Comparison of ENCODE assay signal across 20 mouse cellular contexts in genomic region chr17:93362926-93363325, GRCm38 (mm10).
DNase-seq lines count a peak whose midpoint lies in the region; ATAC-seq and TF ChIP-seq lines count a peak whose summit lies in the region.
"Had no signal": no experiment of that assay in that cellular context is flagged by ENCODE, and none has a peak within 500 bp of the region (broad histone marks: within the 10 kb centered on the region; RNA-seq: fewer than 3 reads in every experiment).

No protein-coding gene starts in this region.

- ATAC-seq in forebrain, postnatal 0 days: peak; percentile 69
- ATAC-seq in forebrain, embryonic 13.5 days: no peak; the same call in 1 of the 2 replicates
- ATAC-seq in midbrain, embryonic 16.5 days: no peak
- no peak for ATAC-seq in intestine, embryonic 16.5 days
- ATAC-seq: CD4-positive, CD25-positive, alpha-beta regulatory T cell, adult 4 months had no signal

- H3K27ac ChIP-seq in forebrain, postnatal 0 days (ENCODE audit: low read depth, low read length): no peak overlapping the region
- H3K27ac ChIP-seq in forebrain, embryonic 13.5 days: no peak overlapping the region
- peak overlapping the region; percentile 53; the same call in 1 of the 2 replicates for H3K27ac ChIP-seq in left cerebral cortex, adult 2 months
- no peak overlapping the region for H3K27ac ChIP-seq in midbrain, embryonic 16.5 days (ENCODE audit: low read length)
- no peak overlapping the region for H3K27ac ChIP-seq in intestine, embryonic 16.5 days (ENCODE audit: low read length)
- H3K27ac ChIP-seq: embryonic facial prominence, embryonic 10.5 days; heart, embryonic 13.5 days; hindbrain, embryonic 15.5 days had no signal

- TF ChIP-seq POLR2A in brain, embryonic 14.5 days (IDR thresholded peaks at IDR 0.05; ENCODE audit: borderline replicate concordance, extremely low read depth, insufficient read depth, insufficient read length, poor library complexity, severe bottlenecking): no peak

- H3K4me2 ChIP-seq in forebrain, postnatal 0 days (ENCODE audit: low read depth): no peak overlapping the region
- no peak overlapping the region for H3K4me2 ChIP-seq in forebrain, embryonic 13.5 days
- no peak overlapping the region for H3K4me2 ChIP-seq in midbrain, embryonic 16.5 days (ENCODE audit: low read length)
- no peak overlapping the region for H3K4me2 ChIP-seq in intestine, embryonic 16.5 days (ENCODE audit: low read depth, low read length)
- H3K4me2 ChIP-seq: heart, embryonic 13.5 days; hindbrain, embryonic 15.5 days had no signal

- no peak for TF ChIP-seq CTCF in forebrain, postnatal 0 days (IDR thresholded peaks at IDR 0.05; ENCODE audit: low read depth)
- TF ChIP-seq CTCF in left cerebral cortex, adult 2 months (IDR thresholded peaks at IDR 0.05): no peak
- TF ChIP-seq CTCF in brain, embryonic 14.5 days (IDR thresholded peaks at IDR 0.05; ENCODE audit: borderline replicate concordance, extremely low read depth, insufficient read depth, insufficient read length): no peak

- no peaks in the 10 kb centered on the region for H3K36me3 ChIP-seq in forebrain, postnatal 0 days (ENCODE audit: insufficient read depth)
- no peaks in the 10 kb centered on the region for H3K36me3 ChIP-seq in forebrain, embryonic 13.5 days (ENCODE audit: poor library complexity, severe bottlenecking)
- H3K36me3 ChIP-seq in midbrain, embryonic 16.5 days (ENCODE audit: control insufficient read depth, insufficient read depth, low read length): no peaks in the 10 kb centered on the region
- no peaks in the 10 kb centered on the region for H3K36me3 ChIP-seq in intestine, embryonic 16.5 days (ENCODE audit: control insufficient read depth, insufficient read depth, low read length)
- H3K36me3 ChIP-seq: embryonic facial prominence, embryonic 10.5 days; G1E; heart, embryonic 13.5 days; hindbrain, embryonic 15.5 days had no signal

- no peak overlapping the region for H3K4me3 ChIP-seq in forebrain, postnatal 0 days (ENCODE audit: low read depth, low read length)
- H3K4me3 ChIP-seq in forebrain, embryonic 13.5 days: no peak overlapping the region
- H3K4me3 ChIP-seq in left cerebral cortex, adult 2 months: no peak overlapping the region
- H3K4me3 ChIP-seq in midbrain, embryonic 16.5 days (ENCODE audit: low read depth, low read length): no peak overlapping the region
- no peak overlapping the region for H3K4me3 ChIP-seq in intestine, embryonic 16.5 days (ENCODE audit: low read length)
- H3K4me3 ChIP-seq: embryonic facial prominence, embryonic 10.5 days; heart, embryonic 13.5 days; hindbrain, embryonic 15.5 days had no signal

- H3K9me3 ChIP-seq in forebrain, postnatal 0 days (ENCODE audit: low read length): no peaks in the 10 kb centered on the region
- no peaks in the 10 kb centered on the region for H3K9me3 ChIP-seq in forebrain, embryonic 13.5 days (replicated peaks)
- no peaks in the 10 kb centered on the region for H3K9me3 ChIP-seq in midbrain, embryonic 16.5 days (replicated peaks; ENCODE audit: control insufficient read depth, low read length, poor library complexity, severe bottlenecking)
- no peaks in the 10 kb centered on the region for H3K9me3 ChIP-seq in intestine, embryonic 16.5 days (ENCODE audit: control insufficient read depth, low read length)
- H3K9me3 ChIP-seq: embryonic facial prominence, embryonic 10.5 days; heart, embryonic 13.5 days; hindbrain, embryonic 15.5 days had no signal

- DNase-seq in forebrain, postnatal 0 days: peak; percentile 58
- DNase-seq in left cerebral cortex, adult 2 months (ENCODE audit: extremely low spot score in 1 of 2, low spot score in 2 of 2): no peak
- DNase-seq in left cerebral cortex, postnatal 36 days (ENCODE audit: low spot score in 2 of 2): no peak
- DNase-seq in brain, embryonic 14.5 days (ENCODE audit: low read depth): peak; percentile 50
- DNase-seq: adrenal gland, postnatal 10 days; B cell, adult 2 months; cerebellum, adult 2 months; cerebellum, postnatal 10 days; gastrocnemius, postnatal 36 days; heart, adult 11 months; heart, postnatal 36 days; kidney, adult 11 months had no signal

- no peaks in the 10 kb centered on the region for H3K4me1 ChIP-seq in forebrain, postnatal 0 days (ENCODE audit: insufficient read depth)
- no peaks in the 10 kb centered on the region for H3K4me1 ChIP-seq in forebrain, embryonic 13.5 days
- no peaks in the 10 kb centered on the region for H3K4me1 ChIP-seq in midbrain, embryonic 16.5 days (ENCODE audit: control insufficient read depth, insufficient read depth, low read length)
- H3K4me1 ChIP-seq in intestine, embryonic 16.5 days (ENCODE audit: control insufficient read depth, insufficient read depth, low read length): no peaks in the 10 kb centered on the region
- H3K4me1 ChIP-seq: embryonic facial prominence, embryonic 10.5 days; heart, embryonic 13.5 days; hindbrain, embryonic 15.5 days had no signal

- H3K9ac ChIP-seq in forebrain, postnatal 0 days: no peak overlapping the region
- H3K9ac ChIP-seq in forebrain, embryonic 13.5 days: no peak overlapping the region
- H3K9ac ChIP-seq in midbrain, embryonic 16.5 days (ENCODE audit: low read depth, low read length): no peak overlapping the region
- no peak overlapping the region for H3K9ac ChIP-seq in intestine, embryonic 16.5 days (ENCODE audit: low read depth, low read length)
- H3K9ac ChIP-seq: heart, embryonic 13.5 days; hindbrain, embryonic 15.5 days had no signal

- intact Hi-C loops in left cerebral cortex, adult 2 months (cut with DNase I): no loop called here
- intact Hi-C loops in left cerebral cortex, postnatal 36 days (cut with DNase I): no loop called here

- H3K27me3 ChIP-seq in forebrain, postnatal 0 days (ENCODE audit: insufficient read depth, low read length): no peaks in the 10 kb centered on the region
- no peaks in the 10 kb centered on the region for H3K27me3 ChIP-seq in forebrain, embryonic 13.5 days
- H3K27me3 ChIP-seq in midbrain, embryonic 16.5 days (ENCODE audit: control insufficient read depth, insufficient read depth, low read depth, low read length): no peaks in the 10 kb centered on the region
- no peaks in the 10 kb centered on the region for H3K27me3 ChIP-seq in intestine, embryonic 16.5 days (replicated peaks; ENCODE audit: control insufficient read depth, insufficient read depth, low read length)
- H3K27me3 ChIP-seq: heart, embryonic 13.5 days; hindbrain, embryonic 15.5 days had no signal

Comparison
In these comparisons a context has a peak if more than half of its experiments do, and no peak if none do; other contexts are left out.
1. DNase-seq: peak in forebrain, postnatal 0 days (single experiment) and brain, embryonic 14.5 days (single experiment); none in left cerebral cortex, adult 2 months (0 of 2) and left cerebral cortex, postnatal 36 days (0 of 2).